Mouse (Mus musculus) hindbrain, embryonic 12.5 days (tissue): ENCODE results near the gene Zfp39. TPM values are rescaled to one million over a fixed set of nuclear protein-coding genes. Genes with fewer than 3 reads are reported as not detected.
"Not testable (repeated sequence)": the region's sequence is repeated elsewhere in the genome, so short reads cannot be mapped to it uniquely, and the experiment has no call there.

Source experiments
- ATAC-seq: fragments of 200-750 bp; cut with Nextera tagmentation; 2 replicates; pipeline ENCODE4 v1.8.0; 2017; ENCODE audit warnings: moderate TSS enrichment; ENCODE audit not compliant: low FRiP score
- H3K27ac ChIP-seq: fragments of 300-500 bp; sonication (generic); 2 replicates; pipeline ENCODE4 v1.5.1; 2016; ENCODE audit warnings: mild to moderate bottlenecking
- H3K27me3 ChIP-seq: fragments of 300-500 bp; sonication (generic); 2 replicates; pipeline ENCODE4 v1.6.1; 2016; ENCODE audit warnings: mild to moderate bottlenecking
- H3K36me3 ChIP-seq: fragments of 300-500 bp; sonication (generic); 2 replicates; pipeline ENCODE4 v1.6.1; 2016; ENCODE audit warnings: mild to moderate bottlenecking
- H3K4me1 ChIP-seq: fragments of 300-500 bp; sonication (generic); 2 replicates; pipeline ENCODE4 v1.6.1; 2016
- H3K4me2 ChIP-seq: fragments of 300-500 bp; sonication (generic); replicated peaks from 2 replicates; pipeline ENCODE4 v1.6.1; 2016; ENCODE audit warnings: mild to moderate bottlenecking
- H3K4me3 ChIP-seq: fragments of 300-500 bp; sonication (generic); 2 replicates; pipeline ENCODE4 v1.5.1; 2016; ENCODE audit warnings: mild to moderate bottlenecking
- H3K9ac ChIP-seq: fragments of 300-500 bp; sonication (generic); 2 replicates; pipeline ENCODE4 v1.6.1; 2016; ENCODE audit warnings: mild to moderate bottlenecking, moderate library complexity
- H3K9me3 ChIP-seq: fragments of 300-500 bp; sonication (generic); replicated peaks from 2 replicates; pipeline ENCODE4 v1.6.1; 2016; ENCODE audit warnings: mild to moderate bottlenecking
- WGBS: fragments of 180-500 bp; shearing (Covaris S2); methylation state at CpG from one replicate; pipeline ENCODE4 v1.1.7; 2016; 5-methylcytosine and 5-hydroxymethylcytosine counted together
- polyA plus RNA-seq: library from polyadenylated mRNA; unstranded; fragments of >200 nt; fragmentation: Nextera tagmentation; extraction: Ambion mirVana; gene quantifications from 2 replicates; pipeline ENCODE4 v1.2.1, GENCODE M21; 2016

Zfp39 gene
- polyA plus RNA-seq, 1 experiment from 2014 or later, result 4.9 TPM

DNA sequence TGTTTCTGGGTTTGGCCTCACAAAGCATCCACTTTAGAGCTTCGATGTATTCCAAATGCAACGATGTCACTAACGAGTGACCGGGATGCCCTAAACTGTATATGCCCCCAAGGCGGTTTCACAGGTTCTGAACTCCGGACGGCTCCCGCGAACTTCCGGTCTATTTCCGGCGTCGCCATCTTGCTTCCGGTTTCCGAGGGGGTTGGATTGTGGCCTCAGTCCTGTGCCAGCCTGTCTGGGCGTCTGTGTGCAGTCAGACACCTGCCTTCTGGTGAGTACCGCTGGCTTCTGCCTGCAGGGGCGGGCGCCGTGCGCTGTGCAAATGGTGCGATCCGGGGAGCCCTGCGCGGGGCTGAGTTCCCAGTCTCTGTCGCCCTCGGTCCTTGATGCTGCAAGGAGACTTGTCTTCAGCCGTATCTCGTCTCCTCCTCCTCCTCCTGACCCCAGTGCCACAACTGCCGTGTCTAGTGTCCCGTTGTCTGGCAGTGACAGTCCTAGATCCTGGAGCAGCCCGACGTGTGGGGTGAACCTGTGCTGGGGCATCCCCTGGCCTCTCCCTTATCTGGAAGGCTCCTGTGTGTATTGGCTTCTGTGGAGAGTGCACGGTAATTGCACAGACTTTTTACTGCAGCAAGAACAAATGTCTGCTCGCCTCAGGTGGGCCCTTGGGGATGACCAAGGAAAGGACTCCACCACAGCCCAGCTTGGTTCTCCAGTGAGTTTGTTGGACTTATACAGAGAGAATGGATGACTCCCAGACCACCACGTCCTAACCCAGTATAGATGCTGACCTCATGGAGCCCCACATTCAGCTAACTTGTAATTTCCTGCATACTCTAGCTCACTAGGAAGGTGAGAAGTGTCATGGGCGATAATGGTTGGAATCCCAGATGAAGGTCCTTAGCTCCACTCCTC is 36.7 kb downstream of the Zfp39 start, which contains the start of gene 2810021J22Rik:
Gene 2810021J22Rik, plus strand, starts transcription at position 178 of the 915 bp plus-strand sequence.
- Histone ChIP-seq H3K27ac (peak within 1 kb of the TSS; percentile 89), H3K4me2 (peak within 1 kb of the TSS; percentile 77), H3K4me3 (peak within 1 kb of the TSS; percentile 74), H3K4me1 (peaks cover 11% of the 10 kb centered on the region), H3K9me3 (no peaks in the 10 kb centered on the region), H3K9ac (peak within 1 kb of the TSS; percentile 91), H3K27me3 (no peaks in the 10 kb centered on the region), H3K36me3 (peaks cover 23% of the 10 kb centered on the region)
- ATAC-seq, result peak; percentile 89
- 6% methylated on average over 37 of the region's 37 CpGs for WGBS

DNA sequence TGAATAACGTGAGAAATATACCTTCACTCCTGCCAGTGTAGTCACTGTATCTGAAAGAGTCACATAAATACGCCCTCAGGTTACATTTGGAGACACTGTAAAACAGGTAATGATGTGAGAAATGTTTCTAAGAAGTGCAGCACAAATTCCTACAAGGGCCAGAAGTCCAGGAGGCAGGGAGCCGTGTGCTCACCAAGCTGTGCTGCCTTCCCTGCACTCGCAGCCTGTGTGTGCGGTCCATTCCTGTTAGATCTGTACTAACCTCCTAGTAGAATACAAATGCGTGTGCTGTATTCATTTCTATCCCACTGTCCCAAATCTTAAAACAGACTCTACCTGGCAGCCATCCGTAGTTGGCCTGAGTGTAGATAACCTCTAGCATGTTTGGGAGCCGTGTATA is 43.3 kb downstream of the Zfp39 start:
- Histone ChIP-seq H3K4me3 (no peak overlapping the region), H3K4me1 (no peaks in the 10 kb centered on the region), H3K27me3 (no peaks in the 10 kb centered on the region), H3K9ac (no peak overlapping the region), H3K27ac (no peak overlapping the region), H3K4me2 (no peak overlapping the region), H3K9me3 (peaks cover 19% of the 10 kb centered on the region), H3K36me3 (peaks cover 50% of the 10 kb centered on the region)
- no peak for ATAC-seq
- 96% methylated on average over 8 of the region's 8 CpGs for WGBS

DNA sequence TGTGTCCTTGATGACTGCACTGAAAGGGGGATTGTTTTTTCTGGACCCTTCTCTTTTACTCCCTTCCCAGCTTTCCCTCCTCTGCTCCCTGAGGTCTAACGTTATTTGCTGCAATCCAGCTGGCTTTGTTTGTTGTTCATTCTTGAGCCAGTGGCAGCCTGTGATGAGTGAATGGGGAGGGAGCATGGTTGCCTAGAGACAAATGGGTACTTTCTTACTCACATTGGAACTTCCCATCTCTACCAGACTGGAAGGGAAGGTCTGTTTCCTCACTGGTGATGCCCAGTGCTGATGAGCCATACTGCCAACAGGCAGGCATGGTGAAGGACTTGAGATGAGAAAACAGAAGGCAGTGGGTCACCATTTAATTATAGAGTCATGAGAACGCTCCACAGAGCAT is 54.3 kb downstream of the Zfp39 start:
- Histone ChIP-seq H3K27me3 (no peaks in the 10 kb centered on the region), H3K4me2 (no peak overlapping the region), H3K36me3 (peaks cover 43% of the 10 kb centered on the region), H3K9ac (no peak overlapping the region), H3K27ac (no peak overlapping the region), H3K4me1 (peaks cover 7% of the 10 kb centered on the region), H3K9me3 (no peaks in the 10 kb centered on the region), H3K4me3 (no peak overlapping the region)
- ATAC-seq, result no peak
- WGBS, result 61% methylated on average over 2 of the region's 2 CpGs

DNA sequence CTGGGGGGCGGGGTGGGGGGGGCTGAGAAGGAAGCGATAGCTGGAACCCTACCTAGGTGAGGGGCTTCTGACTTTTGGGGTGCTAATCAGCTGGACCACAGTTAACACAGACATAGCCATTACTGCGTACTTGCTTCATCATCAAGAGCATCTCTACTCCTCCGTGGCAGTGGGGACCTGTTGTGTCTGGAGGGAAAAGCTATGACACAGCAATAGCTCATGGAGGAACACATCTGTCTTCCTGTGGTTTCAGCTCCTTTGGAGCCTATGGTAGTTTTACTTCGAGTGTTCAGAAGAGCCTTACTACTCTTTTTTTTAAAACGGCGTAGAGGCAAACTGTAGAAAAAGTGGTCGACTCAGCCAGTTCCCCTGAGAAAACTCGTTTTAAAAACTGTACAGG is 56.4 kb downstream of the Zfp39 start:
- Histone ChIP-seq H3K4me2 (peak overlapping the region; percentile 96), H3K4me1 (peaks cover 7% of the 10 kb centered on the region), H3K27me3 (no peaks in the 10 kb centered on the region), H3K9ac (peak overlapping the region; percentile 90), H3K9me3 (no peaks in the 10 kb centered on the region), H3K36me3 (peaks cover 31% of the 10 kb centered on the region), H3K4me3 (peak overlapping the region; percentile 86), H3K27ac (0 out of 2 replicates have a peak overlapping the region, but pooled peaks have one; percentile 88)
- WGBS, result 51% methylated on average over 9 of the region's 9 CpGs
- no peak for ATAC-seq

DNA sequence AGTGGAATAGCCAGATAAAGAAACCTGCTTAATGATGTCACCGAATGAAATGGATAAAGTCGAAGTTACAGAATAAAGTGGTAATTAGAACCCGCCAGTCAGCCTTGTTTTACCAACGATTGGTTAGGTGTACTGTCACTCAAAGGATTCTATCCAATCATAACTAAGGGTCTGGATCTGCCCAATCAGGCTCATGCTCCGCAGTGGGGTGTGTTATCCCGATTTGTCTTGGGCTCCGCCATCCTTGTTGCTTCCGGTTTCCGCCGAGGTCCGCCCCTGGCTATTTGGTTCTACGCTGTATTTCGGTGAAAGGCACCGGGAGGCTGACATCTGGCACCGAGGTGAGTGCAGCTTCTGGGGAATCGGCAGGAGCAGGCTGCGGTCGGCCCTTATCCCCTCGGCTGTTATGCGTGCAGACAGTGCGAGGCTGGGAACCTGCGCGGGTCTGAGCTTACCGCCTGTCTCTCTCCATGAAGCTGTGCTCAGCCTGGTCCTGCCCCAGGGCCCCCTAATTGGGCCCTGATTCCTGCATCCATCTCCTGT is 57.0 kb downstream of the Zfp39 start, which contains the start of gene Gm12258:
Gene Gm12258, plus strand, starts transcription at position 240 of the 543 bp plus-strand sequence.
- H3K4me2 ChIP-seq, result peak within 1 kb of the TSS; percentile 96
- WGBS, result under 1% methylated on average over 24 of the region's 24 CpGs
- peak within 1 kb of the TSS; percentile 86 for H3K4me3 ChIP-seq
- peak within 1 kb of the TSS; percentile 88 for H3K27ac ChIP-seq
- peak; percentile 100 for ATAC-seq
- no peaks in the 10 kb centered on the region for H3K27me3 ChIP-seq
- H3K9ac ChIP-seq, result peak within 1 kb of the TSS; percentile 90
- H3K4me1 ChIP-seq, result peaks cover 7% of the 10 kb centered on the region
- peaks cover 30% of the 10 kb centered on the region for H3K36me3 ChIP-seq
- no peaks in the 10 kb centered on the region for H3K9me3 ChIP-seq

DNA sequence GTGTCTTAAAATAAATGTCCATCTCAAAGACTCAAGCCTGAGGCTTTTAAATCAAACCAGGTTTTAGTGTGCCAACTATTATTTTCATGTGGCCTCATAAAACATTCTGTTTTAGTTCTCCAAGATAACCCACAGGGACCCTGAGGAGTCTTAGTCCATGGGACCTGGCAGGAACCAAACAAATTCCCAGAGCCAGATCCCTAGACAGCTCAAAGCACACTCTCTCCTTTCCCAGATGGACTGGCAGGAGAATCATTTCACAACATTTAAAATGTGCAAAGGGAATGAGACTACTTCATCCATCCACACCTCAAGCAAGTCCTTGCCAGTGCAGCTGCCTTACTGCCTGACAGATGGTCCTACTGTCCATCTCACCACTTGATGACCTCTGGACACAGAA is 65.1 kb downstream of the Zfp39 start, which contains the start of gene Olfr311:
Gene Olfr311, plus strand, starts transcription at position 301 of the 400 bp plus-strand sequence.
- not testable (repeated sequence) for H3K9me3 ChIP-seq, H3K27me3 ChIP-seq, H3K36me3 ChIP-seq, H3K27ac ChIP-seq, ATAC-seq, H3K4me2 ChIP-seq, H3K4me1 ChIP-seq, H3K4me3 ChIP-seq, H3K9ac ChIP-seq

Other genes starting within 250 kb of the Zfp39 start
- gene Olfr322, start 245.4 kb downstream of the Zfp39 start, polyA plus RNA-seq, result not detected in 2 replicates
- not detected in 2 replicates for gene Olfr320, start 223.1 kb downstream of the Zfp39 start, polyA plus RNA-seq
- not detected in 2 replicates for gene Olfr319, start 205.1 kb downstream of the Zfp39 start, polyA plus RNA-seq
- not detected in 2 replicates for gene Olfr318, start 180.2 kb downstream of the Zfp39 start, polyA plus RNA-seq
- gene Olfr317, start 165.0 kb downstream of the Zfp39 start, polyA plus RNA-seq, result 0.10 and 0.12 TPM in 2 replicates
- gene Olfr316, start 151.5 kb downstream of the Zfp39 start, polyA plus RNA-seq, result not detected in 2 replicates
- not detected in 2 replicates for gene Olfr315, start 131.0 kb downstream of the Zfp39 start, polyA plus RNA-seq
- gene Olfr314, start 121.3 kb downstream of the Zfp39 start, polyA plus RNA-seq, result not detected in 2 replicates
- gene Fam183b, start 102.3 kb downstream of the Zfp39 start, polyA plus RNA-seq, result 7.0 and 10.4 TPM in 2 replicates
- not detected in 2 replicates for gene Olfr313, start 89.2 kb downstream of the Zfp39 start, polyA plus RNA-seq
- not detected in 2 replicates for gene Olfr312, start 75.0 kb downstream of the Zfp39 start, polyA plus RNA-seq
- not detected in 2 replicates for gene Olfr311, start 65.0 kb downstream of the Zfp39 start, polyA plus RNA-seq
- gene Gm12258, start 57.1 kb downstream of the Zfp39 start, polyA plus RNA-seq, result 18.3 and 19.1 TPM in 2 replicates
- gene 2810021J22Rik, start 37.0 kb downstream of the Zfp39 start, polyA plus RNA-seq, result 10.2 and 12.0 TPM in 2 replicates
- not detected in 2 replicates for gene Btnl10, start 13.7 kb upstream of the Zfp39 start, polyA plus RNA-seq
- gene Rnf187, start 34.7 kb upstream of the Zfp39 start, polyA plus RNA-seq, result 498 and 513 TPM in 2 replicates
- gene Hist3h2ba, start 44.7 kb upstream of the Zfp39 start, polyA plus RNA-seq, result 149 and 154 TPM in 2 replicates
- 90.1 and 95.9 TPM in 2 replicates for gene Hist3h2a, start 50.5 kb upstream of the Zfp39 start, polyA plus RNA-seq
- 1.2 and 1.5 TPM in 2 replicates for gene Trim17, start 50.5 kb upstream of the Zfp39 start, polyA plus RNA-seq
- 19.3 and 19.5 TPM in 2 replicates for gene Trim11, start 73.9 kb upstream of the Zfp39 start, polyA plus RNA-seq
- 0.28 and 0.39 TPM in 2 replicates for gene Obscn, start 232.2 kb upstream of the Zfp39 start, polyA plus RNA-seq